Mouse (Mus musculus) hindbrain, embryonic 13.5 days (tissue): ENCODE measurements around the gene Nf1. TPM values are rescaled to one million over a fixed set of nuclear protein-coding genes. Genes with fewer than 3 reads are reported as not detected.
A peak's percentile ranks its signal among the peaks of the same experiment; 100 is the strongest.

ENCODE experiments used
- ATAC-seq: fragments of 200-750 bp; cut with Nextera tagmentation; 2 replicates; pipeline ENCODE4 v1.8.0; 2017; ENCODE audit warnings: moderate TSS enrichment; ENCODE audit not compliant: low FRiP score
- H3K27ac ChIP-seq: fragments of 300-500 bp; sonication (generic); 2 replicates; pipeline ENCODE4 v1.5.1; 2015; ENCODE audit warnings: inconsistent platforms, mild to moderate bottlenecking, moderate library complexity
- H3K27me3 ChIP-seq: fragments of 300-500 bp; sonication (generic); 2 replicates; pipeline ENCODE4 v1.6.1; 2015; ENCODE audit warnings: mild to moderate bottlenecking, inconsistent platforms
- H3K36me3 ChIP-seq: fragments of 300-500 bp; sonication (generic); 2 replicates; pipeline ENCODE4 v1.6.1; 2015; ENCODE audit warnings: mild to moderate bottlenecking, inconsistent platforms
- H3K4me1 ChIP-seq: fragments of 300-500 bp; sonication (generic); replicated peaks from 2 replicates; pipeline ENCODE4 v1.6.1; 2015; ENCODE audit warnings: inconsistent platforms
- H3K4me2 ChIP-seq: fragments of 300-500 bp; sonication (generic); 2 replicates; pipeline ENCODE4 v1.6.1; 2015; ENCODE audit warnings: inconsistent platforms, mild to moderate bottlenecking, moderate library complexity
- H3K4me3 ChIP-seq: fragments of 300-500 bp; sonication (generic); 2 replicates; pipeline ENCODE4 v1.5.1; 2015; ENCODE audit warnings: mild to moderate bottlenecking, inconsistent platforms
- H3K9ac ChIP-seq: fragments of 300-500 bp; sonication (generic); 2 replicates; pipeline ENCODE4 v1.6.1; 2015; ENCODE audit warnings: mild to moderate bottlenecking, inconsistent platforms
- H3K9me3 ChIP-seq: fragments of 300-500 bp; sonication (generic); 2 replicates; pipeline ENCODE4 v1.6.1; 2016; ENCODE audit warnings: inconsistent platforms
- WGBS: fragments of 180-500 bp; shearing (Covaris S2); methylation state at CpG from one replicate; pipeline ENCODE4 v1.1.7; 2015; 5-methylcytosine and 5-hydroxymethylcytosine counted together
- polyA plus RNA-seq: library from polyadenylated mRNA; unstranded; fragments of >200 nt; fragmentation: Nextera tagmentation; extraction: Ambion mirVana; gene quantifications from 2 replicates; pipeline ENCODE4 v1.2.1, GENCODE M21; 2015

The Nf1 gene
- polyA plus RNA-seq, 1 experiment from 2014 or later = 7.8 TPM

GRCm38 (mm10) chr11:79306510-79306909 is 33.0 kb upstream of the Nf1 start:
- no peak for ATAC-seq
- no peak overlapping the region for H3K4me2 ChIP-seq
- no peaks in the 10 kb centered on the region for H3K9me3 ChIP-seq
- H3K27me3 ChIP-seq = no peaks in the 10 kb centered on the region
- H3K27ac ChIP-seq = peak overlapping the region; percentile 72
- no peak overlapping the region for H3K4me3 ChIP-seq
- no peak overlapping the region for H3K9ac ChIP-seq
- H3K36me3 ChIP-seq = no peaks in the 10 kb centered on the region
- WGBS = 13% methylated on average over 7 of the region's 7 CpGs
- peaks cover 25% of the 10 kb centered on the region for H3K4me1 ChIP-seq

DNA sequence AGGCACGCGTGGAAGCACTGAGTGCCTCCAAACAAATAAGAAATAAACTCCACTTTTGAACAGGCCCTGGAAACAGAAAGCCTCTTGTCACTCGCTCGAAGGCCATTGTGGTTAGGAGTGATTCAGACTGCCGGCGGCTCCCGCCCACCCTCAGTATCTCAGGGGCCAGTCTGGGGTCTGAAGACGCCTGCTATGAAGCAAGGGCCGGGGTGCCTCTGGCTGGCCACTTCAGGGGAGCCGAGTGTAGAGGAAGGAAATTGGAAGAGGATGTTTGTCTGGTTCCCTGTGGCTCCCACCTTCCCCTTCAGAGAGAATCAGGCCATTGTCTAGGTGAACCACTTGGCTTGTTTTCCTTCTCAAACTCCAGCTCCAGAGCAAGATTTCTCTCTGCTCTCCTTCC is 32.5 kb upstream of the Nf1 start:
- Histone ChIP-seq H3K36me3 (no peaks in the 10 kb centered on the region), H3K9ac (no peak overlapping the region), H3K27me3 (no peaks in the 10 kb centered on the region), H3K27ac (peak overlapping the region; percentile 72), H3K4me1 (peaks cover 25% of the 10 kb centered on the region), H3K9me3 (no peaks in the 10 kb centered on the region), H3K4me2 (no peak overlapping the region), H3K4me3 (no peak overlapping the region)
- WGBS = 5% methylated on average over 10 of the region's 10 CpGs
- ATAC-seq = no peak

DNA sequence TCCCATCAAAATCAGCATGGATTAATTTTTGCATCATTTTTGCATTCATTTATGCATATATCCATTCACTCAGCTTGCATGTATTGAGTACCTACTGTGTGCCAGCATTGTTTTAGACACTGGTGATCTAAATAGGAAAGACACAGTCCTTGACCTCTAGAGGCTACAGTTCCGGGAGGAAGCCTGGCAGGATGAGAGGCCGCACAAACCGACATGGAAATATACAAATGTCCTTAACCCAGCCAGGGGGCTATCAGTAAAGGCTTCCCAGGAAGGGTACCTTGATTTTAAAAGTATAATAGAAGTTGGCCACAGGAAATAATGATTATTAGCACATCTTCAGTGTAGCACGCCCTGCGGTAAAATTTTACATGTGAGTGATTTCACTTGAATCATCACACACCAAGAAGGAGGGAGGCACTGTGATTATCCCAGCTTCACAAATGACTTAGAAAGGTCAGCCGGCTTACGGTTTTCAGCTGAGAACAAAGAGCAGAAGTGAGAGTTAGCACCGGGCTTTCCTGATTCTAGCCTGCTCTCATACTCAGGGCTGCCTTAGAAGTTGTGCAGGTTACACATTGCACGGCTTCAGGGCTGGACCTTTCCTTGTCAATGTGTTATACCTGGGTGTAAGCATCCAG is 31.8 kb upstream of the Nf1 start:
- no peak overlapping the region for H3K4me2 ChIP-seq
- no peaks in the 10 kb centered on the region for H3K27me3 ChIP-seq
- no peak overlapping the region for H3K9ac ChIP-seq
- no peak for ATAC-seq
- no peak overlapping the region for H3K4me3 ChIP-seq
- H3K27ac ChIP-seq = peak overlapping the region; percentile 72
- H3K4me1 ChIP-seq = peaks cover 25% of the 10 kb centered on the region
- H3K9me3 ChIP-seq = no peaks in the 10 kb centered on the region
- no peaks in the 10 kb centered on the region for H3K36me3 ChIP-seq
- 33% methylated on average over 9 of the region's 9 CpGs for WGBS

GRCm38 (mm10) chr11:79310467-79310866 is 29.0 kb upstream of the Nf1 start:
- Histone ChIP-seq H3K9me3 (no peaks in the 10 kb centered on the region), H3K4me3 (no peak overlapping the region), H3K36me3 (no peaks in the 10 kb centered on the region), H3K4me2 (no peak overlapping the region), H3K27me3 (no peaks in the 10 kb centered on the region), H3K9ac (no peak overlapping the region), H3K27ac (no peak overlapping the region), H3K4me1 (peaks cover 25% of the 10 kb centered on the region)
- 84% methylated on average over 5 of the region's 5 CpGs for WGBS
- no peak for ATAC-seq

DNA sequence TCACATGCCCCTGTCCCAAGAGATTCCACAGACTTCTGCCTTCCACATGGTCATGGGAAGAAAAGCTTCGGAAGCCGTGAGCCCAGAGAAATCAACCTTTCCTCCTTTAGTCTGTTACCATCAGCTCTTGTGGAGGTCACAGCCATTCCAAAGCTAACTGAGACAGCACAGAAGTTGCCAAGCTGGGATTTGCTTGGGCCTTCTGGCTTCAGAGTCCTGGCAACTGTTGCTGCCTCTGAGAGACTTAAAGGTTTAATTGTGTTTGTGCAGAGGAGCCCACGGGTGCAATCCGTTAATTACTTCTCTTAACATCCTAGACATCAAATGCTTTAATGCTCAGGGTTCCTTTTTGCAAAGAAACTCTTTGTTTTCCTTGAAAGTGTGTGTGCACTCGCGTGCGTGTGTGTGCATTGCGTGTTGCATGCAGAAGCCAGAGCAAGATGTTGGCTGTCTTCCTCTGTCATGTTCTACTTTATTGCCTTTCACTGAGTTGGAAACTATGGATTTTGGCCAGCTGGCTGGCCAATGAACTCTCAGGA is 22.6 kb upstream of the Nf1 start:
- H3K27me3 ChIP-seq = no peaks in the 10 kb centered on the region
- H3K4me1 ChIP-seq = no peaks in the 10 kb centered on the region
- H3K36me3 ChIP-seq = no peaks in the 10 kb centered on the region
- H3K4me2 ChIP-seq = no peak overlapping the region
- no peak overlapping the region for H3K27ac ChIP-seq
- no peak overlapping the region for H3K9ac ChIP-seq
- no peak for ATAC-seq
- H3K4me3 ChIP-seq = no peak overlapping the region
- 85% methylated on average over 8 of the region's 8 CpGs for WGBS
- no peaks in the 10 kb centered on the region for H3K9me3 ChIP-seq

DNA sequence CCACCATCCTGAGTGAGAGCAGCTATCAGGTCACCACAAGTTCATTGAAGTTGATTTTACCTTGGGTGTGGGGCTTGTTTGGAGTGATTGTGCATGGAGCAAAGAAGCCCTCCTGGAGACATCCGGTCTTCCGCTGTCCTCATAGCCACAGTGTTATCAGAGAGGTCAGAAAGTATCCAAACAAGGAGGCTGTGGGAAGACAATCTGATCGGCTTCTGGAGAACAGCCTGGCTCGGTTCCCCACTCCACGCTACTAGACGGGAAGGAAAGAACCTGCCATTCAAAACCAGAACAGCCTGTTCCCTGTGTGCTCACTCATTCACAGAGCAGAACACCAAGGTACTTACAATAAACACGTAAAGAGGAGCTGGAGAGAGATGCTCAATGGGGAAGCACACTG is 19.7 kb upstream of the Nf1 start:
- WGBS = 92% methylated on average over 7 of the region's 7 CpGs
- H3K27ac ChIP-seq = no peak overlapping the region
- no peaks in the 10 kb centered on the region for H3K36me3 ChIP-seq

GRCm38 (mm10) chr11:79323985-79324685 is 15.4 kb upstream of the Nf1 start:
- no peak overlapping the region for H3K27ac ChIP-seq
- no peak overlapping the region for H3K9ac ChIP-seq
- H3K4me2 ChIP-seq = no peak overlapping the region
- 71% methylated on average over 12 of the region's 12 CpGs for WGBS
- no peaks in the 10 kb centered on the region for H3K9me3 ChIP-seq
- ATAC-seq = no peak
- H3K4me3 ChIP-seq = no peak overlapping the region
- no peaks in the 10 kb centered on the region for H3K27me3 ChIP-seq
- H3K4me1 ChIP-seq = no peaks in the 10 kb centered on the region
- H3K36me3 ChIP-seq = no peaks in the 10 kb centered on the region

More for the DNA sequence above, 19.7 kb upstream of the Nf1 start:
- no peak overlapping the region for H3K4me2 ChIP-seq
- no peak for ATAC-seq
- no peaks in the 10 kb centered on the region for H3K9me3 ChIP-seq
- no peaks in the 10 kb centered on the region for H3K27me3 ChIP-seq
- H3K9ac ChIP-seq = no peak overlapping the region
- no peak overlapping the region for H3K4me3 ChIP-seq
- no peaks in the 10 kb centered on the region for H3K4me1 ChIP-seq

- 90% methylated on average over 8 of the region's 8 CpGs for WGBS
- Histone ChIP-seq H3K9ac (no peak overlapping the region), H3K27ac (no peak overlapping the region), H3K4me3 (no peak overlapping the region), H3K4me2 (no peak overlapping the region), H3K36me3 (no peaks in the 10 kb centered on the region), H3K4me1 (no peaks in the 10 kb centered on the region), H3K27me3 (no peaks in the 10 kb centered on the region), H3K9me3 (no peaks in the 10 kb centered on the region)
- no peak for ATAC-seq
Observed at GRCm38 (mm10) chr11:79325663-79326062, 13.8 kb upstream of the Nf1 start.

- Histone ChIP-seq H3K27ac (no peak overlapping the region), H3K4me2 (no peak overlapping the region), H3K27me3 (no peaks in the 10 kb centered on the region), H3K9ac (no peak overlapping the region), H3K36me3 (no peaks in the 10 kb centered on the region), H3K4me3 (no peak overlapping the region), H3K9me3 (no peaks in the 10 kb centered on the region), H3K4me1 (no peaks in the 10 kb centered on the region)
- 32% methylated on average over 4 of the region's 4 CpGs for WGBS
- no peak for ATAC-seq
Observed at GRCm38 (mm10) chr11:79327106-79327505, 12.4 kb upstream of the Nf1 start.

GRCm38 (mm10) chr11:79328060-79328459 is 11.4 kb upstream of the Nf1 start:
- no peaks in the 10 kb centered on the region for H3K36me3 ChIP-seq
- WGBS = 96% methylated on average over 4 of the region's 4 CpGs
- H3K9me3 ChIP-seq = no peaks in the 10 kb centered on the region
- no peaks in the 10 kb centered on the region for H3K4me1 ChIP-seq
- H3K4me2 ChIP-seq = no peak overlapping the region
- H3K27ac ChIP-seq = no peak overlapping the region
- H3K4me3 ChIP-seq = no peak overlapping the region
- H3K9ac ChIP-seq = no peak overlapping the region
- ATAC-seq = no peak
- H3K27me3 ChIP-seq = no peaks in the 10 kb centered on the region

- WGBS = 98% methylated on average over 1 of the region's 1 CpGs
- Histone ChIP-seq H3K9ac (no peak overlapping the region), H3K27ac (no peak overlapping the region), H3K9me3 (no peaks in the 10 kb centered on the region), H3K36me3 (no peaks in the 10 kb centered on the region), H3K4me3 (no peak overlapping the region), H3K4me2 (no peak overlapping the region), H3K27me3 (no peaks in the 10 kb centered on the region), H3K4me1 (no peaks in the 10 kb centered on the region)
- ATAC-seq = no peak
Observed at GRCm38 (mm10) chr11:79329585-79329984, 9.9 kb upstream of the Nf1 start.

DNA sequence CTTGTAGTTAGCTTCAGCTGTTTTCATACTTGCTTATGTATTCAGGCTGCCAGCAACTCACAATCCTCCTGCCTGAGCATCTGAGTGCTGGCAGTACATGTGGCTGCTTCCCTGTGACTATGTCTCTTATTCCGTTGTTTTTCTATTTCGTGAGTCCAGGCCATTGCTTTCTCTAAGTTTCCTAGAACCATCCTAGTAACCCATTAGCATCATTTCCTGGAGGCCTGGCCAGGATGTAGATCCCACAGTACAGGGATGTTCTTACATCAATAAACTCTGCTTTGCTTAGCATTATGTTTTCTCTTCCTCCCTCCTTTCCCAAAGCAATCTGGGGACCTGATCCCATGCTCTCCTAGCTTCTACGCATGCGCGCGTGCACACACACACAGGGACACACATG is 4.4 kb upstream of the Nf1 start:
- no peak overlapping the region for H3K4me2 ChIP-seq
- ATAC-seq = no peak
- 95% methylated on average over 6 of the region's 6 CpGs for WGBS
- H3K4me3 ChIP-seq = no peak overlapping the region
- 0 out of 2 replicates have a peak, but pooled peaks cover 3% of the 10 kb centered on the region for H3K27me3 ChIP-seq
- no peak overlapping the region for H3K27ac ChIP-seq
- no peak overlapping the region for H3K9ac ChIP-seq
- no peaks in the 10 kb centered on the region for H3K36me3 ChIP-seq
- peaks cover 8% of the 10 kb centered on the region; the same call in 1 of the 2 replicates for H3K4me1 ChIP-seq
- H3K9me3 ChIP-seq = no peaks in the 10 kb centered on the region
